17 mouse cellular contexts compared by ENCODE assay signal in genomic region chr7:64082651-64083050, GRCm38 (mm10).
"Had no signal": no experiment of that assay in that cellular context is flagged by ENCODE, and none has a peak within 500 bp of the region (broad histone marks: within the 10 kb centered on the region; RNA-seq: fewer than 3 reads in every experiment).

No protein-coding gene starts in this region.

- H3K27ac ChIP-seq: kidney, postnatal 0 days; layer of hippocampus, adult 2 months; left cerebral cortex, adult 2 months; liver, embryonic 14.5 days; lung, embryonic 15.5 days; stomach, embryonic 15.5 days had no signal

- H3K4me3 ChIP-seq: layer of hippocampus, adult 2 months; left cerebral cortex, adult 2 months; lung, embryonic 15.5 days; stomach, embryonic 15.5 days had no signal

- H3K36me3 ChIP-seq: lung, embryonic 15.5 days; stomach, embryonic 15.5 days had no signal

- H3K27me3 ChIP-seq: lung, embryonic 15.5 days; stomach, embryonic 15.5 days had no signal

- H3K9me3 ChIP-seq: lung, embryonic 15.5 days; stomach, embryonic 15.5 days had no signal

- ATAC-seq: intestine, postnatal 0 days had no signal

- H3K4me2 ChIP-seq: lung, embryonic 15.5 days; stomach, embryonic 15.5 days had no signal

- H3K4me1 ChIP-seq: lung, embryonic 15.5 days; stomach, embryonic 15.5 days had no signal

- DNase-seq: kidney, adult 2 months; kidney, postnatal 25 days; layer of hippocampus, adult 9-11 months; layer of hippocampus, postnatal 36 days; lung, adult 18-20 months; lung, postnatal 10 days; lung, postnatal 36 days; midbrain, embryonic 14.5 days; spleen, adult 18-20 months; thymus, postnatal 25 days had no signal

- H3K9ac ChIP-seq: liver, embryonic 14.5 days; lung, embryonic 15.5 days; stomach, embryonic 15.5 days had no signal
